Mouse (Mus musculus) heart, postnatal 10 days (tissue): ENCODE measurements at regions not wholly inside any gene's neighbourhood (a gene's known extent, or its start where the extent isn't known, plus 50 kb on each side); places are given as distances from the start of the nearest gene placed in this dataset.

Experiments used
- DNase-seq, 2 experiments: peaks; one replicate each; pipeline ENCODE4 v3.0.0; 2021
- intact Hi-C: fragments of 180-260 bp; cut with DNase I; formaldehyde crosslinking; loops from one replicate; pipeline ENCODE4 v1.15.1; 2025

GRCm38 (mm10) chr1:186393005-186393404 is 275.9 kb upstream of the Lyplal1 start:
- no peak for DNase-seq
- intact Hi-C loops, result loop anchor here (5.0 to 10.0 kb wide), 2 partner anchors 324 to 708 kb away; no protein-coding TSS in a partner anchor

DNA sequence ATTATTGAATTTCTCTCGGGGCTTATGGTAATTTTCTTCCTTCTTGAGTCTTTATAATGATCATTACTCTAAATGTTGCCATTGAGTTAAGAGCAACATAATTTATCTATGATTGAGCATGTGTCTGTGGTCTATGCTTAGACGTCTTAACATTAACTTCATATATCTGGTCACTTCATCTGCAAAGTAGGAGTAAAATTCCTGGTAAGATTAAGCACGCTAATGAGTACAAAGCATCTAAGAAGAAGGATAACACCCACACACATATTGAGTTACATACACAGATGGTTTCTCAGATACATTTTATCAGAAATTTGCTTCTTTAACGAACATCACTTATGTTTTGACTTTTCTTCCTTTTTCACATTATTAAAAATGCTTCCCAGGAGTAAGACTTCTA is 267.3 kb upstream of the Lyplal1 start:
- DNase-seq, result no peak
- intact Hi-C loops, result no loop called here

DNA sequence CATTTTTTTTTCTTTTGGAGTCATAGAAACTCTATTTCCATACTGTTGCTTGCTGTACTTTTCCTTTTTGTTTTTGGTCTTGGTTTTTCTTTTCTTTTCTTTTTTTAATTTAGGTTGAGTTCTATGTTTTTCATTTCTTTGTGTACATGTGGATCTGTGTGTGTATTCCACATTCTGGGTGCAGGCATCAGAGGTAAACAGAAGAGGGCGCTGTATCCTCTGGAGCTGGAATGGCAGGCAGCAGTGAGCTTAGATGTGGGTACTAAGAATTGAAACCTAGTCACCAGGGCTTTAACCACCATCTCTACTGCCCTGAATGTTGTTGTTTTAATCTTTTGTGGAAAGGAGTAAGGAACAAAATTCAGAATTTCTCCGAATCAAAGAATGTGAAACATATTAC is 266.3 kb upstream of the Lyplal1 start:
- intact Hi-C loops, result no loop called here
- no peak for DNase-seq

- no peak for DNase-seq
- intact Hi-C loops, result no loop called here
Observed at GRCm38 (mm10) chr1:186383006-186383405, 265.9 kb upstream of the Lyplal1 start.

- DNase-seq, result no peak
- intact Hi-C loops, result no loop called here
Observed at GRCm38 (mm10) chr1:186379938-186380847, 263.1 kb upstream of the Lyplal1 start.

DNA sequence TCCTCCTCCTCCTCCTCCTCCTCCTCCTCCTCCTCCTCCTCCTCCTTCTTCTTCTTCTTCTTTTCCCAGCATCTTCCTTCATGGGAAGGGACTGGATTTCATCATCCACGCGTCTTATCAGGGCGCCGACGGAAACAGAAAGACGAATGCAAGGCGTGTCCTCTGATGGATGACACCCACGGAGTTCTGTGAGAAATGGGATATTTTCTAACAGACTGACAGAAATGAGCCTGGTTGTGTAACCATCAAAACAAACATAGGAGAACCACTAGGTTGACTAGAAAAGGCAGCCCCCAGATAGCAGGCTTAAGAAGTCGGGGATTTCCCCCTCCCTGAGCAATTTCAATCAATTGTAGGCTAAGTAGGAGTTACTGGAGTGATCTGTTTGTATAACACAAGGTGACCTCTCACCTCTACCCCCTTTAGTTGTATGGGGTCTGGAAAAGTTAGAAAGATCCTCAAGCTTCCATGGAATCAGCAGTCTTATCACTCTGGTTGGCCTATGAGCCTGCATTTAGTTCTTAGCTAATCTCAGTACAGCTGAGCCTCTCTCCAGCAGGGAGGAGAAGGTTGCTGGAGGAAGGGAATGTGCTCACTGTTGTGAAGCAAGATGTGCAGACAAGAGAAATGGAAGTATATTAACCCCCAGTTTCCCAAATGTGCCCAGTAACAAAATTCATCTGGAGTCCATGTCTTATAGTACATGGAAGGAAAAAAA is 260.0 kb upstream of the Lyplal1 start:
- no peak for DNase-seq
- intact Hi-C loops, result no loop called here

DNA sequence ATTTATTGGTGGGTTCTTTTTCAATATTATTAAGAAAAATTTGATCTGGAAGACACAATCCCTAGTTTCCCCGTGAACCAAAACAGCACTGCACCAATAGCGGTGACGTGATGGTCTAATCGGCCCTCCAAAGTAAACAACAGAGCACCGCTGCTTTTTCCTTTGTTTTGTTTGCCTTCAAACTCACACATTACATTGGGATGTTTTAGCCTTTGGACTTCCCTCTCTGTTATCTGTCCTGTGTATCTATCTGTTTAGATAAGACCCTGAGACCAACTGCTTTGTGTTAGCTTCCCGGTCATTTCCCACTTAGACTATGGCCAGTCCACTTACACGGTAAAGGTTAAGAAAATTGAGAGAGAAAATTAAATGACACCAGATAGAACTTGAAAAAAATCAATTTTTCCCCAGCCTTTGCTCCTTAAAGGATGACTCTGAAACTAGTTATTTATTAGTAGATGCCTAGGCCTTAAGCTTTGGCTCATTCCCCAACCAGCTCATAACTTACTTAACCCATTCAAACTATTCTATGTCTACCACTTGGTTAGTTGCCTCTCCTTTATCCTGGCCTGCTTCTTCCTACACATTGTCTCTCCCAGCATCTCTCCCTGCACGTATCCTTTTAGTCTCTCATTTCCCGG is 257.0 kb upstream of the Lyplal1 start:
- intact Hi-C loops, result no loop called here
- DNase-seq, result no peak

DNA sequence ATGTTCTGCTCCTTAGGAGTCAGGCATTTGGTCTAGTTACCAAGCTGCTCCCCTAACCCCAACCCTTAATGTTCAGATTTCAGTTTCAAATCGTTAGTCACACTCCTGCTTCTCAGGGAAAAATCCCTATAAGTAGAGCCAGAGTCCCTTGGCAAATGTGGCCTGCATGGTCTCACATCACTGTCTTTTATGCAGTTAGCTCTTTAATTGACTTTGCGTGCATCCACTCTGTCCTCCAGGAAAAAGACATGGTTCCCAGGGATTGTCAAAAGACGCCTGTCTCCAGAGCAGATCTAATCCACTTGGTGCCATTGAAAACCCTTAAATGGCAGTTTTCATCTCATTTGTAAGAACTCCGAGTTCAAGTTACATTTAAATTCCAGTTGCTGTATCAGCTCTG is 256.3 kb upstream of the Lyplal1 start:
- intact Hi-C loops, result no loop called here
- no peak for DNase-seq

DNA sequence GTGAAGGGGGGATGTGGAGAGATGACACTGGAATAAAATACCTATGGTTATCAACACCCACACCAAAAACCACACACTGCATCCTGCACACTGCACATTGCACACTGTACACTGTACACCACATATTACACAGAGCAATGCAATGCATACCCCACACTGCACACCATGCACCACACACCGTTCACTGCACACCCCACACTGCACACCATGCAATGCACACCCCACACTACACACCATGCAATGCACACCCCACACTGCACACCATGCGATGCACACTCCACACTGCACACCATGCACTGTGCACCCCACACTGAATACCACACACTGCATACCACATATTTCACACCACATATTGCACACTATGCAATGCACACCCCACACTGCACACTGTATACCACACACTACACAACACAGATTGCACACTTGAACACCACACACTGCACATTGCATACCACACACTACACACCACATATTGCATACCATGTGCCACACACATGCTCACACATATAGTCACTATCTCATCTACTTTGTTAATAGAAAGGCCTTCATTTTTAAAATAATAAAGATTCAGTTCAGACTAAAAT is 255.8 kb upstream of the Lyplal1 start:
- intact Hi-C loops, result no loop called here
- DNase-seq, result no peak

GRCm38 (mm10) chr1:186363356-186363755 is 246.2 kb upstream of the Lyplal1 start:
- no peak for DNase-seq
- intact Hi-C loops, result no loop called here

- intact Hi-C loops, result no loop called here
- DNase-seq, result peak; percentile 52 to 61
Observed at GRCm38 (mm10) chr1:186358011-186358670, 241.0 kb upstream of the Lyplal1 start.

GRCm38 (mm10) chr1:186354742-186355141 is 237.6 kb upstream of the Lyplal1 start:
- no peak for DNase-seq
- intact Hi-C loops, result no loop called here

- intact Hi-C loops, result no loop called here
- no peak for DNase-seq
Observed at GRCm38 (mm10) chr1:186354072-186354471, 237.0 kb upstream of the Lyplal1 start.

- DNase-seq, result no peak
- intact Hi-C loops, result no loop called here
Observed at GRCm38 (mm10) chr1:186350381-186350780, 233.3 kb upstream of the Lyplal1 start.

DNA sequence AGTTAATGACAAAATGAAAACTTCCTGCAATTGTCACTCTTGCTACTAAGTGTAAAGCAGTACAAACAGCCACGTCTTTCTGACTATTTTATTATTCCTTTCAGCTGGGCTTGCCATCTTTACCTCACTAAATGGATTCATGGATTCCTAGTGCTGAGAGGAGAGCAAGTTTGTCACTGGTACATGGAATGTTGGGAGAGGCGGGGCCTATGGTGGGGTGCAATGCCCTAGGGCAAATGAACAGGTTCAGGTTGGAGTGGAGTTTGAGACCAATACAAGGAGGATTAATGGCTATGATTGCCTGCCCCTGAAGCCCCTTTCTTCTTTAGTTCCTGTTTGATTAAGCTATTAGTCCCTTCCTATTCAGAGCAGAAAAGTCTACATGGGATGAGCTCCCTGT is 232.9 kb upstream of the Lyplal1 start:
- intact Hi-C loops, result no loop called here
- DNase-seq, result no peak

GRCm38 (mm10) chr1:186347413-186348147 is 230.5 kb upstream of the Lyplal1 start:
- DNase-seq, result peak; percentile 46 to 61
- intact Hi-C loops, result no loop called here

DNA sequence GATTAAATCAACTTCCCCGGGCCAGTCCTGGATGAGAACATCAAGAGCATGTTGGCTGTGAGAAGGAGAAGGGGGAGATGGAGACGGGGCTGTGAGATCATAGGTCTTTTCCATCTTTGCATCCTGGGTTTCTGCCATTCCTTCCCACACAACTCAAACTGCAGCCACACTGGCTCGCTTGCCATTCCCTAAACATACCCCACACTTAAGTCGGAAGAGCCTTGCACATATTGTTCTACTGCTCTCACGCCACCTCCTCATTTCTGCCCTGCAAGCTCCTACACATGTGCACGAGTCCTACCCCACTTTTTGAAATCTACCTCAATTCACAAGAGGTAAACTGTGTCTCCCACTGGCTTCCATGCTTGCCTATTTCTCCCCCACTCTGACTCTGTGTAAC is 228.3 kb upstream of the Lyplal1 start:
- no peak for DNase-seq
- intact Hi-C loops, result no loop called here

DNA sequence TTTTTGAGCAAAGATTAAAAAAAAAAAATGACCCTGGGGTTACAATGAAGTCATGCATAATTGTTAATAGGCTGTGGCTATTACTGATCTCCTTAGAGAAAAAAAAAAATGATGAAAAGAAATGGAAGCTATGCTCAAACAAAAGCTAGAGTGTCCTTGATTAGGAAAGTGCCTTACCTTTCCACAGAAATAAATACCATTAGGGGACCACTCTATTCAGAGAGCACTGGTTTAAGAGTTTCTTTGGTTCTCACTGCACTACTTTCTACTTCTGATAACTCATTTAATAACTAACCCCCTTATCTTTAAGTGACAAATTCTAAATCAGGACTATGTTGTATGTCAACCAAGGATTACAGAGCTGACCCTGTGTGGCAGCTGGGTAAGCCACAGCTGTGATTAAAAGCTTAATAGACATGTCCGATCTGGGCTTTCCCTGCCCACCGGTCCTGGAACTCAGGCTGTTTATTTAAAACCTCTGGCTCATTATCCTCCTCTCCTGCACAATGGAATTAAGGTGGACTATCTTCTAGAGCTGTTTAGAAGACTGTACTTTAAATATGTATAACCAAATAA is 225.9 kb upstream of the Lyplal1 start:
- DNase-seq, result no peak
- intact Hi-C loops, result no loop called here

- intact Hi-C loops, result no loop called here
- DNase-seq, result no peak
Observed at GRCm38 (mm10) chr1:186342391-186342790, 225.3 kb upstream of the Lyplal1 start.

- intact Hi-C loops, result no loop called here
- DNase-seq, result no peak
Observed at GRCm38 (mm10) chr1:186341878-186342277, 224.8 kb upstream of the Lyplal1 start.
